Mouse (Mus musculus) neural tube, postnatal 0 days (tissue): ENCODE measurements around the gene Mug2. TPM values are rescaled to one million over a fixed set of nuclear protein-coding genes. Genes with fewer than 3 reads are reported as not detected.

ENCODE experiments used
- polyA plus RNA-seq: library from polyadenylated mRNA; unstranded; fragments of >200 nt; fragmentation: Nextera tagmentation; extraction: Ambion mirVana; gene quantifications from 2 replicates; pipeline ENCODE4 v1.2.1, GENCODE M21; 2015

The Mug2 gene
- polyA plus RNA-seq, result not detected in 2 replicates

DNA sequence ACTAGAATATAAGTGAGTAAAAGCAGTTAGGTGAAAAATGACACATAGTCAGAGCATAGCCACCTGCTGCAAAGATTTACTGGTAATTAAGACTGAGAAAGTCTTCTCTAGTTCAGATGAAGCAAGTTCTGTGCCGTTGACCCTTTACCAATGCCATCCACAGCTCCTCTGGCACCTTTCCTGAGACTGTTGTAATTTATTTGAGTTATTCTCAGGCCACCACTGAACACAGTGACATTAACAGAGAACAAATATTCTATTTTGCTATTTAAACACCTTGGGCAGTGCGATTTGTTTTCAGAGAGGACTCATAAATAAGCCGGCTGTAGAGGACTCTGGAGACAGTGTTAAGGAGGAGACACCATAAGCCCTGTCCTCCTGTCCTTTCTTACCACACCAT lies at the start of gene Mug2:
Gene Mug2, plus strand, starts transcription at position 301 of the 400 bp plus-strand sequence.

Other genes with a start within 250 kb of the Mug2 start
- gene Mug1, start 168.2 kb upstream of the Mug2 start, polyA plus RNA-seq, result not detected in 2 replicates